Mouse (Mus musculus) frontal cortex, postnatal 25 days (tissue): ENCODE results near the gene Tspan9.

Source experiments
- DNase-seq, 2 experiments: peaks; one replicate each; pipeline ENCODE4 v3.0.0; 2022; ENCODE audit warnings: low spot score in 2 of 2

Gene Tspan9

DNA sequence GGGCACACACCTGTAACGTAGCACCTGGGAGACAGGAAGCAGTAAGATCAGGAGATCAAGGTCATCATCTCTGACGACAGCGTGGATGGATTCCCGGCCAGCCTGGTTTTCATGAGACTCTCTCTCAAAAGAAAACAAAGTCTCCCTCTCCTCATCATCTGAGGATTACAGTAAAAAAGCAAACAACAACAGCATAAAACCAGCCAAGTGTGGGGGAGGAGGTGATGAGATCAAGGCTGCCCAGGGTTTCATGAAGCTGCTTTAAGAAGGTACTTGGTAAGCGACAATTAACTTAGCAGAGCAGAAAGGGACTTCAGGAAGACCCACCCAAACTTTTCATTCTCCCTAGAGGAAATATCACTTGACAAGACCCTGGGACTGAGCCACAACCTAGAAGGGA lies 39.5 kb downstream of the Tspan9 start:
- no peak for DNase-seq

GRCm38 (mm10) chr6:128102296-128102999 lies 40.9 kb downstream of the Tspan9 start:
- DNase-seq, result no peak

- no peak for DNase-seq
Measured at GRCm38 (mm10) chr6:128099871-128100270, 43.5 kb downstream of the Tspan9 start.

- DNase-seq, result no peak
Measured at GRCm38 (mm10) chr6:128099190-128099589, 44.2 kb downstream of the Tspan9 start.

DNA sequence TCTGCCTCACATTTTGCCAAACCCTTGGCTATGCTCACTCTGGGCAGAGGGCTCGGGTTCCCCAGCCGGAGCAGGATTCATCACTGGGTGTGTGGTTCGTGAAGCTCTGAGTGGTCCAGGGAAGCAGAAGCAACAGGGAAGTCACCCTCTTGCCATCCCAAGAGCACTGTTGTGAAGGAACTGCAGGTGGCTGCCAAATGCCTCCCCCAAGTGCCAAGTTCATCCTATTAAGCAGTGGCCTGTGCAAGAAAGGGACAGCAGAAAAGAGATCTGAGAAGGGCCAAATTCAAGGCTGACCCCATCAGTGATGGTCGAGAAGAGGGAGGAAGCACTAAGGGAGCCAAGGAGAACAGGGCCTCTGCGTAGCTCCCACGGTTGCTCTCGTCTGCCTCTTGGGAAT lies 46.9 kb downstream of the Tspan9 start:
- DNase-seq, result no peak

DNA sequence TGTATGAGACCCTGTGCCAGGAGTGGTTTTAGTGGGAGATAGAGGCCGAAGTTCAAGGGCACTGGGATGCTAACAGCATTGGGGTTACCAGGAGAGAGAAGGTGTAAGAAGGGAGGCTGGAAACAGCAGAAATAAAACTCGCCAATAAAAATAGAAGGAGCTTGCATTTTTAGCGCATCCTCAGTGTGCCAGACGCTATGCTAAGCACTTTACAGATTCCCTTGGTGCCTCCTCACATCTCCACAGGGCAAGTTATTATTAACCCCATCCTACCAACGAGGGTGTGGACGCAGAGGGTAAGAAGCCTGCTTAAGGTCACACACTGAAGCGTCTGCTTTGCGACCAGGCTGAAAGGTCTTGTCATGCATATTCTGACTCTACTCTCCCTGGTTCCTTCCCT lies 47.5 kb downstream of the Tspan9 start:
- no peak for DNase-seq

GRCm38 (mm10) chr6:128095131-128095530 lies 48.3 kb downstream of the Tspan9 start:
- no peak for DNase-seq

DNA sequence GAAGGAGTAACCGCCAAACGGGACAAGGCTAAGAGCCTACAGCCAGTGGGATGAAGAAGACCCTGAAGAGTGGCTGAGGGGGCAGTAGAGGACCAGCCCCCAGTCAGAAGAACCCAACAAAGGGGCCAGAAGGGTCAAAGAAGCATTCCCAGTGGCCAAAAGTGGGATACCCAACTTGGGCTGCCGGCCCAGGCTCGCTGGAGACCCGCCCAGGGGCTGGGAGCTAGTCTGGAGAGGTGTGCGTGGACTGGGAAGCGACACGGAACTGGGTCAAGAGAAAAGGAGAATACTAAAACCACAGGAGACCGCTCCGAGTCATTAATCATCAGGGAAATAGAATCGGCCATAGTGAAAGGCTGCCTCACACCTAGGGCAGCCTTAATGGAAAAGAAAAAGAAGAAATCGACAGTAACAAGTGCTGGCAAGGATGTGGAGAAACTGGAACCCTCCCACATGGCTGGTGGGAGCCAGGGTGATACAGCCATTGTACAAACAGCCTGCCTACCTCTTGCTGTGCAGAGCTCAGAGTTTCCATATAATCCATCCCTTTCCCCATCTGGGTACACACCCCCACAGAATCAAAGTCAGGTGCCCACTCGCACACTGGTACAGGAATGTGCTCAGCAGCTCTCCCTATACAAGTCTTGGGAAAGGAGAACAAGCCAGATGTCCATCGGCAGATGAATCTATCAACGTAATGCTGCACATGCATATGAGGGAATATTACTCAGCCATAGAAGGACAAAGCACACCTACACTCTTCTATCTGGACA lies 49.4 kb downstream of the Tspan9 start:
- no peak for DNase-seq

- DNase-seq, result no peak
Measured at GRCm38 (mm10) chr6:128092621-128093020, 50.8 kb downstream of the Tspan9 start.

- DNase-seq, result no peak
Measured at GRCm38 (mm10) chr6:128091833-128092166, 51.6 kb downstream of the Tspan9 start.

- DNase-seq, result peak in 1 of 2 experiments; percentile 50
Measured at GRCm38 (mm10) chr6:128090985-128091832, 52.2 kb downstream of the Tspan9 start.

GRCm38 (mm10) chr6:128089770-128090702 lies 53.4 kb downstream of the Tspan9 start:
- no peak for DNase-seq

GRCm38 (mm10) chr6:128088746-128089523 lies 54.5 kb downstream of the Tspan9 start:
- DNase-seq, result no peak

GRCm38 (mm10) chr6:128085488-128086066 lies 57.8 kb downstream of the Tspan9 start:
- DNase-seq, result no peak

- DNase-seq, result no peak
Measured at GRCm38 (mm10) chr6:128083305-128083704, 60.1 kb downstream of the Tspan9 start.

DNA sequence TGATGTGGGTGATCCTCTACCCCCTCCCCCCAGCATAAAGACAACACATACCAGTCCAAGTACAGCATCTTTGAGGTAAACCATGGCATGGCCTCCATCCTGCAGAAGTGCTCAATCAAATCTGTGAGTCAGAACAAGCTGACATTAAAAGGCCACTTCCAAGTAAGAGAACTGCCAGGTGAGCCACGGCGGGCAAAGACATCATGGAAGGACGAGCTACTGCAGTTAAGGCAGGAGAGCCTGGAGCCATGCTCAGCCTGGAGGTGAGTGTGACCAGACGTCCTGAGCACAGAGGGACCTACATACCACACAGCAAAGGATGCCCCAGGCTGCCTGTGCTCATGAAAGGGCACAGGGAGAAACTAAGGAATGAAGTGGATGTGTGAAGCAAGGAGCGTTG lies 61.6 kb downstream of the Tspan9 start:
- no peak for DNase-seq

DNA sequence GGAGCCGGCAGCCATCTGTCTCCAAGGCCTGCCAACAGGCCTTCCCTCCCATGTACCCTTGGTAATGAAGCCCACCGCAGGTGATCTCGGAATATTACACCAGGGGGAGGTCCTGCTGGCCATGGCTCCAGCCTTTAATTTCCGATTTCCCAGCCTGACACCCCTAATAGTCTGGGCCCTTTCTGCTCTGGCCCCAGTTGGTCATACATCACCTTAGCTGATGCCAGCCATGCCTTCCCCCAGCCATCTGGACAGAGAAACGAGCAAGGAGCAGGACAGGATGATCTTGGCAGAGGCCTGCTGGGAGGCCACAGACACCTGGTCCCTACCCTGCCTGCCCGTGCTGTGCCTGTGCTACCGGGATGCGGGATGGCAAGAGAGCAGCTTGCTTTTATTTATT lies 62.1 kb downstream of the Tspan9 start:
- no peak for DNase-seq

- no peak for DNase-seq
Measured at GRCm38 (mm10) chr6:128079576-128080224, 63.7 kb downstream of the Tspan9 start.

DNA sequence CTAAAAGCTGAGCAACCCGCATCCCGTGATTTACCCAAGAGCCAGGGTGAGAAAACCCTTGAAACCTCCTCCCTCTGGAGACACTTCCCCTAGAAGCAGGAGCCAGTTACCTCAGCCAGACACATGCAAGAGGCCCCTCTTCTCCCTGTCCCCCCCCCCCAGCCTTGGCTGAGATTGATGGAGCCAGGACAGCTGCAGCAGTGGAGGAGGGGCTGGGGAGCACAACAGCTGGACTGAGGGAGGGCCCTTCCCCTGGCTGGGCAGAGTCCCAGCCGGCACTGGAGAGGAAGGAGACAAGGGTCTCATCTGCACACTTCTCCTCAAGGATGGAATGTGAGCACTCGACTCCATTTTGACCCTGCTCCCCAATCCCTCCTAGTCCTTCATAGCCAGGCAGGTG lies 64.9 kb downstream of the Tspan9 start:
- DNase-seq, result no peak
